Mouse (Mus musculus) heart, adult 2 months (tissue): Measurements from ENCODE around the gene Ermap. TPM values are rescaled to one million over a fixed set of nuclear protein-coding genes. Genes with fewer than 3 reads are reported as not detected.

Source experiments
- DNase-seq, 2 experiments: peaks; one replicate each; pipeline ENCODE4 v3.0.0; 2021
- H3K27ac ChIP-seq: fragments of 200-600 bp; 2 replicates; pipeline ENCODE4 v1.8.1; 2022
- H3K27me3 ChIP-seq: fragments of 200-500 bp; 2 replicates; pipeline ENCODE4 v1.6.1; 2012; ENCODE audit warnings: mild to moderate bottlenecking, low read length, inconsistent platforms, mixed read lengths; ENCODE audit not compliant: control insufficient read depth, insufficient read depth
- H3K36me3 ChIP-seq: fragments of 200-500 bp; 2 replicates; pipeline ENCODE4 v1.6.1; 2012; ENCODE audit warnings: low read length, inconsistent platforms; ENCODE audit not compliant: control insufficient read depth, insufficient read depth
- H3K4me1 ChIP-seq: fragments of 200-500 bp; 2 replicates; pipeline ENCODE4 v1.6.1; 2011; ENCODE audit warnings: low read length; ENCODE audit not compliant: control insufficient read depth, insufficient read depth
- H3K4me3 ChIP-seq: fragments of 200-600 bp; 2 replicates; pipeline ENCODE4 v1.8.1; 2022
- H3K79me2 ChIP-seq: fragments of 200-500 bp; replicated peaks from 2 replicates; pipeline ENCODE4 v1.6.1; 2012; ENCODE audit warnings: mild to moderate bottlenecking, inconsistent platforms, low read length, moderate library complexity, mixed read lengths; ENCODE audit not compliant: control insufficient read depth, insufficient read depth
- H3K9ac ChIP-seq: fragments of 200-500 bp; 2 replicates; pipeline ENCODE4 v1.6.1; 2012; ENCODE audit warnings: low read depth, mild to moderate bottlenecking, control low read depth, inconsistent platforms, low read length, mixed read lengths
- CTCF ChIP-seq: fragments of 200-600 bp; IDR thresholded peaks from 2 replicates; pipeline ENCODE4 v1.8.1; 2022; ENCODE audit warnings: antibody characterized with exemption, mild to moderate bottlenecking, moderate library complexity
- EP300 ChIP-seq: fragments of 200-500 bp; IDR thresholded peaks from 2 replicates; pipeline ENCODE4 v1.6.1; 2011; ENCODE audit warnings: low read depth, low read length, control low read depth; ENCODE audit not compliant: insufficient read depth
- POLR2A ChIP-seq: fragments of 200-500 bp; IDR thresholded peaks from 2 replicates; pipeline ENCODE4 v1.6.1; 2011; ENCODE audit warnings: mild to moderate bottlenecking, low read depth, low read length, control low read depth; ENCODE audit not compliant: insufficient read depth
- WGBS: fragments of 180-500 bp; shearing (Covaris S2); methylation state at CpG from one replicate; pipeline ENCODE4 v1.1.7; 2018; 5-methylcytosine and 5-hydroxymethylcytosine counted together
- intact Hi-C: fragments of 180-260 bp; cut with DNase I; formaldehyde crosslinking; loops from one replicate; pipeline ENCODE4 v1.15.1; 2025
- polyA plus RNA-seq: library from polyadenylated mRNA; depleted of rRNA; stranded (reverse); fragments of >200 nt; gene quantifications from 2 replicates; pipeline ENCODE4 v1.2.3, GENCODE M21; 2012
- total RNA-seq, 2 experiments: library from RNA; stranded (reverse); gene quantifications; 2 replicates each; pipeline ENCODE4 v1.2.3; 2021

The Ermap gene
- total and polyA plus RNA-seq, 3 experiments: 0.09 to 0.10 TPM; not detected in 1

GRCm38 (mm10) chr4:119191273-119191672 is 1.5 kb upstream of the Ermap start:
- H3K36me3 ChIP-seq: no peaks in the 10 kb centered on the region
- intact Hi-C loops: no loop called here
- H3K9ac ChIP-seq: no peak overlapping the region
- H3K79me2 ChIP-seq: no peaks in the 10 kb centered on the region
- no peak overlapping the region for H3K4me3 ChIP-seq
- H3K27ac ChIP-seq: no peak overlapping the region
- WGBS: 67% methylated on average over 3 of the region's 3 CpGs
- no peak for TF ChIP-seq EP300
- TF ChIP-seq POLR2A: no peak
- TF ChIP-seq CTCF: no peak
- no peak for DNase-seq
- H3K4me1 ChIP-seq: no peaks in the 10 kb centered on the region; the same call in 1 of the 2 replicates
- H3K27me3 ChIP-seq: no peaks in the 10 kb centered on the region

GRCm38 (mm10) chr4:119190618-119191017 is 807 bp upstream of the Ermap start:
- H3K79me2 ChIP-seq: no peaks in the 10 kb centered on the region
- H3K4me3 ChIP-seq: no peak overlapping the region
- DNase-seq: no peak
- H3K27me3 ChIP-seq: no peaks in the 10 kb centered on the region
- intact Hi-C loops: no loop called here
- H3K9ac ChIP-seq: no peak overlapping the region
- no peak overlapping the region for H3K27ac ChIP-seq
- 71% methylated on average over 8 of the region's 8 CpGs for WGBS
- no peaks in the 10 kb centered on the region; the same call in 1 of the 2 replicates for H3K4me1 ChIP-seq
- no peak for TF ChIP-seq POLR2A
- TF ChIP-seq EP300: no peak
- TF ChIP-seq CTCF: no peak
- no peaks in the 10 kb centered on the region for H3K36me3 ChIP-seq

GRCm38 (mm10) chr4:119189392-119189791 is 419 bp downstream of the Ermap start:
- WGBS: 85% methylated on average over 6 of the region's 6 CpGs
- DNase-seq: no peak
- H3K27ac ChIP-seq: no peak overlapping the region
- no peaks in the 10 kb centered on the region for H3K36me3 ChIP-seq
- no peaks in the 10 kb centered on the region for H3K27me3 ChIP-seq
- H3K4me3 ChIP-seq: no peak overlapping the region
- H3K4me1 ChIP-seq: no peaks in the 10 kb centered on the region
- intact Hi-C loops: no loop called here
- H3K79me2 ChIP-seq: no peaks in the 10 kb centered on the region
- no peak overlapping the region for H3K9ac ChIP-seq
- TF ChIP-seq POLR2A (no peak), EP300 (no peak), CTCF (no peak)

- 32% methylated on average over 11 of the region's 11 CpGs for WGBS
- DNase-seq: no peak
- H3K4me3 ChIP-seq: no peak overlapping the region
- intact Hi-C loops: no loop called here
- H3K36me3 ChIP-seq: no peaks in the 10 kb centered on the region
- no peak overlapping the region for H3K27ac ChIP-seq
- no peaks in the 10 kb centered on the region for H3K79me2 ChIP-seq
- no peaks in the 10 kb centered on the region for H3K27me3 ChIP-seq
- H3K9ac ChIP-seq: no peak overlapping the region
- TF ChIP-seq EP300: 0 out of 2 replicates have a peak, but pooled peaks have one; percentile 21
- TF ChIP-seq CTCF: peak; percentile 52
- TF ChIP-seq POLR2A: no peak
- H3K4me1 ChIP-seq: no peaks in the 10 kb centered on the region
Measured at GRCm38 (mm10) chr4:119188060-119188785, 1.6 kb downstream of the Ermap start.

- Histone ChIP-seq H3K27me3 (no peaks in the 10 kb centered on the region), H3K79me2 (no peaks in the 10 kb centered on the region), H3K27ac (no peak overlapping the region), H3K4me3 (no peak overlapping the region), H3K4me1 (no peaks in the 10 kb centered on the region), H3K9ac (no peak overlapping the region), H3K36me3 (no peaks in the 10 kb centered on the region)
- no peak for TF ChIP-seq EP300
- no peak for TF ChIP-seq POLR2A
- no peak for TF ChIP-seq CTCF
- 71% methylated on average over 4 of the region's 4 CpGs for WGBS
- no peak for DNase-seq
- intact Hi-C loops: no loop called here
Measured at GRCm38 (mm10) chr4:119185771-119186170, 4.0 kb downstream of the Ermap start.

GRCm38 (mm10) chr4:119183525-119183924 is 6.3 kb downstream of the Ermap start:
- H3K9ac ChIP-seq: no peak overlapping the region
- H3K27ac ChIP-seq: no peak overlapping the region
- DNase-seq: no peak
- no peaks in the 10 kb centered on the region for H3K36me3 ChIP-seq
- no peaks in the 10 kb centered on the region for H3K79me2 ChIP-seq
- no peaks in the 10 kb centered on the region for H3K27me3 ChIP-seq
- TF ChIP-seq CTCF (no peak), EP300 (no peak), POLR2A (no peak)
- WGBS: 42% methylated on average over 1 of the region's 1 CpGs
- H3K4me1 ChIP-seq: peaks cover 2% of the 10 kb centered on the region
- no peak overlapping the region for H3K4me3 ChIP-seq
- intact Hi-C loops: no loop called here
